Mouse (Mus musculus): Measurements from ENCODE around the gene Atp2b2.

GRCm38 (mm10) chr6:114042332-114042731 is at the start of gene Atp2b2:
- no peak for TF ChIP-seq CTCF (IDR thresholded peaks at IDR 0.05; ENCODE audit: borderline replicate concordance, insufficient read depth, low read length)
- no peak for TF ChIP-seq POLR2A (IDR thresholded peaks at IDR 0.05; ENCODE audit: low read depth, low read length)

Measured in embryonic fibroblast, embryonic 13.5 days (primary cell).